Mouse (Mus musculus) limb, embryonic 12.5 days (tissue): ENCODE data around the gene Slc25a36. TPM values are rescaled to one million over a fixed set of nuclear protein-coding genes. Genes with fewer than 3 reads are reported as not detected.

Source experiments
- ATAC-seq: fragments of 200-750 bp; cut with Nextera tagmentation; 2 replicates; pipeline ENCODE4 v1.8.0; 2017; ENCODE audit warnings: low read depth, moderate TSS enrichment; ENCODE audit not compliant: insufficient number of reproducible peaks, insufficient read depth, low FRiP score, low TSS enrichment
- H3K27ac ChIP-seq: fragments of 300-500 bp; sonication (generic); 2 replicates; pipeline ENCODE4 v1.5.1; 2016; ENCODE audit warnings: mild to moderate bottlenecking, moderate library complexity
- H3K27me3 ChIP-seq: fragments of 300-500 bp; sonication (generic); 2 replicates; pipeline ENCODE4 v1.6.1; 2016; ENCODE audit warnings: mild to moderate bottlenecking, moderate library complexity
- H3K36me3 ChIP-seq: fragments of 300-500 bp; sonication (generic); 2 replicates; pipeline ENCODE4 v1.6.1; 2016; ENCODE audit warnings: mild to moderate bottlenecking, moderate library complexity
- H3K4me1 ChIP-seq: fragments of 300-500 bp; sonication (generic); replicated peaks from 2 replicates; pipeline ENCODE4 v1.6.1; 2016
- H3K4me2 ChIP-seq: fragments of 300-500 bp; sonication (generic); 2 replicates; pipeline ENCODE4 v1.6.1; 2016; ENCODE audit warnings: mild to moderate bottlenecking, moderate library complexity
- H3K4me3 ChIP-seq: fragments of 300-500 bp; sonication (generic); replicated peaks from 2 replicates; pipeline ENCODE4 v1.5.1; 2016; ENCODE audit warnings: mild to moderate bottlenecking
- H3K9ac ChIP-seq: fragments of 300-500 bp; sonication (generic); replicated peaks from 2 replicates; pipeline ENCODE4 v1.6.1; 2016; ENCODE audit warnings: mild to moderate bottlenecking, moderate library complexity
- H3K9me3 ChIP-seq: fragments of 300-500 bp; sonication (generic); 2 replicates; pipeline ENCODE4 v1.6.1; 2016; ENCODE audit warnings: mild to moderate bottlenecking, moderate library complexity
- WGBS: fragments of 180-500 bp; shearing (Covaris S2); methylation state at CpG from one replicate; pipeline ENCODE4 v1.1.7; 2016; 5-methylcytosine and 5-hydroxymethylcytosine counted together
- polyA plus RNA-seq: library from polyadenylated mRNA; unstranded; fragments of >200 nt; fragmentation: Nextera tagmentation; extraction: Ambion mirVana; gene quantifications from 2 replicates; pipeline ENCODE4 v1.2.1, GENCODE M21; 2016

Slc25a36 gene
- 92.6 and 97.8 TPM in 2 replicates for polyA plus RNA-seq

DNA sequence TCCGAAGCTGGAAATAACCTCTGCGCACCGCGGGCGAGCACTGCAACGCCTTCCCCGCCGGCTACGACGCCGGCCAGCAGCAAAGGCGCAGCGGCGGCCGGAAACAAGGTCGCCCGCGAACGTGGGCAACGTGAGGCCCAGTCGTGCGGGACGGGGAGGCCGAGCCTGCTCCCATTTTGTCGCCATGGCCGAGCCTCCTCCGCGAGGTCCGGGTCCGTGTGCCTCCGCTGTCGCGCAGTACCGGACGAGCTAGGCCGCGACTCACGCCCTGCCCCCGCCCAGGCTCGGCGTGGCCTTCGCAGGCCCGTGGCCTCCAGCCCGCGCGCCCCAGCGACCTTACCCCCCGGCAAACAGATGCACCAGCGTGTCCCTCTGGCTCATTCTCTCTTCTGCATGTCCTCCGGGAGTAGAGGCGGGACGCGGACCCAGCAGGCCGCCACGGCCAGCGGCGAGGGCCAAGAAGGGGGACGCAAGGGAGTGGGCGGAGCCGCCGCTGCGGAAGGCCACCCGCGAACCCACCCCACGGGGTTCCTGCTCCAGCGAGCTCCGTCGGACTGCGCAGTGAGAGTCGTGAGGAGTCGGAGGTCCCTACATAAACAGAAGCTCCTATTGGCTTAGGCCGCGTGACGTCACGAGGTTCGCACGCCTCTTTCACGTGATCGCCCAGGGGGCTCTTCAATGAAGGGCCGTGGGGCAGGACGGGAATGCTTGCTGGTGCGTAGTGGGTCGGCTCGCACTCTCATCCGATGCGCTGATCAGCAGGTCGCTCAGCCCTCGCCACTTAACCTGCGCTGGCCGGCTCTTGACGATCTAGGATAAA, at the start of gene Slc25a36:
Gene Slc25a36 (minus strand): TSS at position 587 of the 820 bp plus-strand sequence.
- H3K27ac ChIP-seq, result peak within 1 kb of the TSS; percentile 94
- peak; percentile 99 for ATAC-seq
- H3K9ac ChIP-seq, result peak within 1 kb of the TSS; percentile 90
- H3K4me2 ChIP-seq, result peak within 1 kb of the TSS; percentile 63
- H3K4me3 ChIP-seq, result peak within 1 kb of the TSS; percentile 85
- no peaks in the 10 kb centered on the region for H3K9me3 ChIP-seq
- H3K27me3 ChIP-seq, result no peaks in the 10 kb centered on the region; the same call in 1 of the 2 replicates
- under 1% methylated on average over 91 of the region's 91 CpGs for WGBS
- H3K4me1 ChIP-seq, result peaks cover 20% of the 10 kb centered on the region
- peaks cover 6% of the 10 kb centered on the region for H3K36me3 ChIP-seq

DNA sequence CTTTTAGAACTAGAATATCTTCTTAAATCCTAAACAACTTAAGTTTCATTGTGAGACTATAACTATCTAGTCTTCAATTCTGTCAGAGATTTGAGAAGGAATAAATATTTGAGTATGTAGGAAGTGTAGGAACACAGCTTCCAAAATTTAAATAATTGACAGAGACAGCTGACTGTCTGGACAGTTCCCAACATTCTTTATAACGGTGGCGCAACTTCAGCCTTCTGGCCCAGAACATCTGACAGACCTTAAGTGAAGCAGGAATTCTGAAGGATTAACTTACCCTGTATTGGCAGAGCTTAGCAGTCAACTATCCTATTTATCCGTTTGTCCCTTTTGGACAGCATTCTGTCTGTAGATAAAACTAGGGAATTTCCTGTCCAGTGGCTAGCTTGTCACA, 47.5 kb upstream of the Slc25a36 start:
- H3K27ac ChIP-seq, result no peak overlapping the region
- H3K4me2 ChIP-seq, result no peak overlapping the region
- WGBS, result 59% methylated on average over 3 of the region's 3 CpGs
- H3K9ac ChIP-seq, result no peak overlapping the region
- no peak for ATAC-seq
- H3K36me3 ChIP-seq, result no peaks in the 10 kb centered on the region
- 0 out of 2 replicates have a peak, but pooled peaks cover 4% of the 10 kb centered on the region for H3K4me1 ChIP-seq
- H3K4me3 ChIP-seq, result no peak overlapping the region
- no peaks in the 10 kb centered on the region; the same call in 1 of the 2 replicates for H3K27me3 ChIP-seq
- no peaks in the 10 kb centered on the region for H3K9me3 ChIP-seq

DNA sequence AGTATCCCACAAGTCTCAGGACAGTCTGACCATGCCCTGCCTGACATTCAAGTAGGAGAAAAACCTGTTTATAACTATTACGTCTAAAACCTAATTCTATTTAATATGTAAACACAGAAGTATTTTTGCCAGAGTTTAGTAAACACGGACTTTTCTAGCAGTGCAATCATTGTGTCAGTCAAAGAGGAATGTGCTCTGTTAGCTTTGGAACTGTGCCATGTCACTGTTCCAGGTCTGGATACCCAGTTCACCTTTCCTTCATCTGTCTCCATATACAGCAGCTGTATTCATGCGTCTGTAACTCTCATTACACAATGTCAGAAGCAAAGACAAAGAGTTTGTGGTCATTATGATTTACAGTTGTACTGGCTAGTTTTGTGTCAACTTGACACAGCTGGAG, 45.0 kb upstream of the Slc25a36 start:
- no peak overlapping the region for H3K9ac ChIP-seq
- 68% methylated on average over 3 of the region's 3 CpGs for WGBS
- no peaks in the 10 kb centered on the region for H3K27me3 ChIP-seq
- no peak for ATAC-seq
- no peak overlapping the region for H3K27ac ChIP-seq
- H3K4me3 ChIP-seq, result no peak overlapping the region
- no peaks in the 10 kb centered on the region for H3K36me3 ChIP-seq
- no peaks in the 10 kb centered on the region for H3K4me1 ChIP-seq
- H3K4me2 ChIP-seq, result no peak overlapping the region
- H3K9me3 ChIP-seq, result no peaks in the 10 kb centered on the region

DNA sequence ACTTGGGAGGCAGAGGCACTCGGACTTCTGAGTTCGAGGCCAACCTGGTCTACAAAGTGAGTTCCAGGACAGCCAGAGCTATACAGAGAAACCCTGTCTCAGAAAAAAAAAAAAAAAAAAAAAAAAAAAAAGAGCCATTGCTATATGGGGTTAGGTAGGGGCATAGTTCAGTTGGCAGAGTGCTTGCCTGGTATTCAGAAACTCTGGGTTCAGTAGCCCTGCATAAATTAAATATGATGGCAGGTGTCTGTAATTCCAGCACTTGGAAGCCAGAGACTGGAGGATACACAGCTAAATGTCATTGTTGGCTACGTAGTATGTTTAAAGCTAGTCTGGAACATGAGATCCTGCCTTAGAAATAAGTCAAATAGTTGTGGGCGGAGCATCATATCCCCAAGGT, 44.0 kb upstream of the Slc25a36 start:
- no peaks in the 10 kb centered on the region for H3K27me3 ChIP-seq

DNA sequence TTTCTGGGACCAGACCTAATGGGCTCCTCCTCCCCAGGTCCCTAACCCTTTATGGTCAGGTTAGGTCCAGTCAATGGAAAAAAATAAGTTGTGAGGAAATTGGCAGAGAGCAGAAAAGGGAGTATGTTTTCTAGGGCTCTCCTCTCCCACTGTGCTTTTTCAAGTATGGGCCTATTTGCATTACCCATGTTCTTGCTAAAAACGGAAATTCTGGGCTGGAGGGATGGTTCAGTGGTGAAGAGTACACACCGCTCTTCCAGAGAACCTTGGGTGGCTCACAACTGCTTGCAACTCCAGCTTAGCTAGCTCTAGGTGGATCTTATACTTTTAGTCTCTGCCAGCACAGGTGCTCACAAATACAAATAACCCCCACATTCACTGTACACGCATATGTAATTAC, 42.0 kb upstream of the Slc25a36 start:
- 81% methylated on average over 3 of the region's 3 CpGs for WGBS
- H3K4me3 ChIP-seq, result no peak overlapping the region
- no peaks in the 10 kb centered on the region for H3K9me3 ChIP-seq
- H3K27me3 ChIP-seq, result no peaks in the 10 kb centered on the region
- no peak for ATAC-seq
- H3K4me2 ChIP-seq, result no peak overlapping the region
- no peak overlapping the region for H3K27ac ChIP-seq
- H3K36me3 ChIP-seq, result no peaks in the 10 kb centered on the region
- no peak overlapping the region for H3K9ac ChIP-seq
- no peaks in the 10 kb centered on the region for H3K4me1 ChIP-seq

More for the DNA sequence above, 44.0 kb upstream of the Slc25a36 start:
- H3K9ac ChIP-seq, result no peak overlapping the region
- ATAC-seq, result no peak
- H3K4me2 ChIP-seq, result no peak overlapping the region
- no peaks in the 10 kb centered on the region for H3K4me1 ChIP-seq
- H3K9me3 ChIP-seq, result no peaks in the 10 kb centered on the region
- H3K4me3 ChIP-seq, result no peak overlapping the region
- H3K36me3 ChIP-seq, result no peaks in the 10 kb centered on the region
- 89% methylated on average over 4 of the region's 4 CpGs for WGBS
- H3K27ac ChIP-seq, result no peak overlapping the region

DNA sequence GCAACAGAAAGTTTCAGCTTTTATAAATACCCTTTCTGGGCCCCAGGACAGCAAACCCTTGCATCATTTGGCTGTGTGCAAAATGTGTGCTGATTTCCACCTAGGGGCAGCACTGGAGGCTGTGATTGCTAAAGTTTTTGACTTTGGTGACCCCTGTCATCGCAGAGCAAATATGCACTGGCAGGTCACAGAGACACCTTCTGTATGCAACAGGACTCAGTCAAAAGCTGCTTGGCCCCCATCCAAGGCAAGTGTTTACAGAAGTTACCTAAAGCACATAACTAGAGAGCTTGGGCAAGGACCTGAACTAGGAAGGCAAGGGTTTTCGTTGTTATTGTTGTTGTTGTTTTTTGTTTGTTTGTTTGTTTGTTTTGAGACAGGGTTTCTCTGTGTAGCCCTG, 36.3 kb upstream of the Slc25a36 start:
- Histone ChIP-seq H3K4me3 (no peak overlapping the region), H3K9me3 (no peaks in the 10 kb centered on the region), H3K27me3 (no peaks in the 10 kb centered on the region), H3K4me2 (no peak overlapping the region), H3K27ac (no peak overlapping the region), H3K36me3 (no peaks in the 10 kb centered on the region), H3K4me1 (no peaks in the 10 kb centered on the region), H3K9ac (no peak overlapping the region)
- 82% methylated on average over 2 of the region's 2 CpGs for WGBS
- ATAC-seq, result no peak

DNA sequence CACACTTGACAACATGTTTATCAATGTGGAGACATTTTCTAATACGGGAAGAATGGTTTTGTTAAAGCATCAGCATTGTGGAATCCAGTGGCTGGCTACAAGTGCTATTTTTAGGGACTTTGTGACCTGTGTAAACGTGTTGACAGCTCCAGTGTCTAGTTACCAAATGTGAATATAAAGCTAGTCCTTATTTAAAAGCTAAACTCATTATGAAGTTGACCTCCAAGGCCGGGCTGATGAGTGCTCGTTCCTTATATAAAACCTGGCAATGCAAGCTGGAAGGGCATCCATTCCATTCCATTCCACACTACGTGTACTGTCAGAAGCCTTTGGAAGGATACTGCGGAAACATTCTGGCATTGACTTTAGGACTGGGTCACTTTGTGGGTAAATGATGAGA, 34.4 kb upstream of the Slc25a36 start:
- Histone ChIP-seq H3K4me3 (no peak overlapping the region), H3K9ac (no peak overlapping the region), H3K27ac (no peak overlapping the region), H3K4me2 (no peak overlapping the region), H3K36me3 (no peaks in the 10 kb centered on the region), H3K27me3 (no peaks in the 10 kb centered on the region), H3K9me3 (no peaks in the 10 kb centered on the region), H3K4me1 (no peaks in the 10 kb centered on the region)
- no peak for ATAC-seq
- WGBS, result 82% methylated on average over 6 of the region's 6 CpGs

DNA sequence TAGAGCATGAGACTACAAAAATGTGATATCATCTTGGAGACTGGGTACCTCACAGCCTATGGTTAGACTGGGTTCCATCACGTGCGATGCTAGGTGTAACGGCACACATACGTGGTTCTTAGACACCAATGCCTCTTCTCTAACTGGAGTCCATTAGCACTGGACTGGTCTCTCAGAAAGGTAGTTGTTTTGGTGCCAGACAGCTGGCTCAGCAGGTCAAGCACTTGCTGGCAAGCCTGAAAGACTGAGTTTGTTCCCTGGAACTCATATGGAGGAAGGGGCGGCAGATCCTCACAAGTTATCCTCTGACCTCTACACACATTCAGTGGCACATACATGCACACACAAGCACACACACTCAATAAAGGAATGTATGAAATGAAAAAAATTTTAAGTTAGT, 32.5 kb upstream of the Slc25a36 start:
- Histone ChIP-seq H3K4me1 (no peaks in the 10 kb centered on the region), H3K27me3 (no peaks in the 10 kb centered on the region), H3K4me2 (no peak overlapping the region), H3K36me3 (no peaks in the 10 kb centered on the region), H3K4me3 (no peak overlapping the region), H3K27ac (no peak overlapping the region), H3K9me3 (no peaks in the 10 kb centered on the region), H3K9ac (no peak overlapping the region)
- no peak for ATAC-seq
- WGBS, result 96% methylated on average over 5 of the region's 5 CpGs

DNA sequence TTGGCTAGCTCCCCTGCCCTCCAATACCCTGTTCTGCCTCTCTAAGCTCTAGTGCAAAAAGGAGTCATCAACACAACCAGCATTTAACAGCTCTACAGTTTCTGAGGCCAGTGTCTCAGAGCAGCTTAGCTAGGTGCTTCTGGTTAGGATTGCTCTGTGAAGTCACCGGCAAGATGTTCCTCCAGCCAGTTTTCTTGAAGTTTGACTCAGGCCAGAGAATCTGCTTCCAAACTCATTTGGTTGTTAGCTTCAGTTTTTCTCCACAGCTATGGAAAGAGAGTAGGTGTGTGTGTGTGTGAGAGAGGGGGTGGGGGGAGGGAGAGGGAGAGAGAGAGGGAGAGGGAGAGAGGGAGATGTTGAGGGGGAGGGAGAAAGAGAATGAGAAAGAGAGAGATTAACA, 31.6 kb upstream of the Slc25a36 start:
- no peak for ATAC-seq
- Histone ChIP-seq H3K9ac (no peak overlapping the region), H3K4me2 (no peak overlapping the region), H3K9me3 (no peaks in the 10 kb centered on the region), H3K36me3 (no peaks in the 10 kb centered on the region), H3K4me3 (no peak overlapping the region), H3K27me3 (no peaks in the 10 kb centered on the region), H3K4me1 (no peaks in the 10 kb centered on the region), H3K27ac (no peak overlapping the region)
- 86% methylated on average over 1 of the region's 1 CpGs for WGBS

DNA sequence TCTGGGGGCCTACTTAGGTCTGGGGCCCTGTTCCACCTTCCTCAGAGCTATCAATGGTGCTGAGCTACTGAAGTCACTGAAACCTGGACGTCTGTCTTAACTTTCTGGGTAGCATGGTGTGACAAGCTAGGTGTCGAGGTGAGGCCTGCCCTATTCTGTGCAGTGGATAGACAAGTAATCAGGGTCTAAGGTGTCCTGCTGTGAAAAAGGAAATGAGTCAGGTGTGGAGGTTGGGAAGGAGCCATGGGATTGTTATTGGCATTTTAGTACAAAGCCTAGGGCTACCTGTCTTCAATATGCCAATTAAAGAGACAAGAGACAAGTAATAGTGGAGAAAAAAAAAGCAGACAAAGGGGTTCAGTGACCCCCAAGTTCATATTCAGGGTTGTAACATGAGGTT, 30.8 kb upstream of the Slc25a36 start:
- no peaks in the 10 kb centered on the region for H3K27me3 ChIP-seq
- H3K4me2 ChIP-seq, result no peak overlapping the region
- H3K27ac ChIP-seq, result no peak overlapping the region
- no peak overlapping the region for H3K9ac ChIP-seq
- no peak overlapping the region for H3K4me3 ChIP-seq
- no peaks in the 10 kb centered on the region for H3K36me3 ChIP-seq
- 47% methylated on average over 2 of the region's 2 CpGs for WGBS
- no peaks in the 10 kb centered on the region for H3K4me1 ChIP-seq
- H3K9me3 ChIP-seq, result no peaks in the 10 kb centered on the region
- no peak for ATAC-seq

DNA sequence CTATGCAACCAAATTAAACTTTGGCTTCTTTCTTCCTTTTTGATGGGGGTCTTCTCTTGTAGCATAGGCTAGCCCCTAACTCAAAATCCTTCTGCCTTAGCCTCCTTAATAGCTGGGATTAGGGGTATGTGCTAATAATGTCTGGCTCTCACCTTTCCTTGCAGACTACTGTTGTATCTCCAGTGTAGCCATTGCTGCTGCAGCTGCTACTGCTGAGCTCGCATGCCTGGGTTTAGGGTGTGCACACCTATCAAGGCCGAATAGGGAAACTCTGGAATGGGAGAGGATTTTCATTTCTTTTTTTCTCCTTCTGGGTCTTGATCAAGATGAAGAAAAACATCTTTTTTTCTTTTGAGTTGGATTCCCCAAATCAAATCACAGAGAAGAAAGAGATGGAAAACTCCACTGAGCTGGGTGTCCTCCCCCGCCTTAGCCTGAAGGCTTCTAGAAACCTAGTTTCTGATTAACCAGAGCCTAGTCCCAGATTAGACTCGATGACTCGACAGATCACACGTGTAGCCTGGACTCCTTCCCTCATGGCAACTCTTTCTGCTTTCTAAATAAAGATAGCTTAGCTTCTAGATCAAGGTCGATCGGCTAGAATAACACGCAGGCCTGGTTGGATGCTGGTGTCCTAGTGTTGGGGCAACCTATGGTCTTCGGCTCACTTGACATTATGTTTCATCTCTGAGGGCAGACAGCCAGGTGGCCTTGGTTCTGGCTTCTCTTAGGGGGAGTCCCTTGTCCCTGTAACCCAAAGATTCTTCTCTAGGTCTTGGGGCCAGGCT, 29.4 kb upstream of the Slc25a36 start:
- 89% methylated on average over 10 of the region's 10 CpGs for WGBS
- Histone ChIP-seq H3K9me3 (no peaks in the 10 kb centered on the region), H3K9ac (no peak overlapping the region), H3K4me1 (no peaks in the 10 kb centered on the region), H3K4me2 (no peak overlapping the region), H3K36me3 (no peaks in the 10 kb centered on the region), H3K4me3 (no peak overlapping the region), H3K27ac (no peak overlapping the region), H3K27me3 (no peaks in the 10 kb centered on the region)
- no peak for ATAC-seq
